Mouse (Mus musculus): ENCODE data around the gene Rnf11.

The Rnf11 gene

DNA sequence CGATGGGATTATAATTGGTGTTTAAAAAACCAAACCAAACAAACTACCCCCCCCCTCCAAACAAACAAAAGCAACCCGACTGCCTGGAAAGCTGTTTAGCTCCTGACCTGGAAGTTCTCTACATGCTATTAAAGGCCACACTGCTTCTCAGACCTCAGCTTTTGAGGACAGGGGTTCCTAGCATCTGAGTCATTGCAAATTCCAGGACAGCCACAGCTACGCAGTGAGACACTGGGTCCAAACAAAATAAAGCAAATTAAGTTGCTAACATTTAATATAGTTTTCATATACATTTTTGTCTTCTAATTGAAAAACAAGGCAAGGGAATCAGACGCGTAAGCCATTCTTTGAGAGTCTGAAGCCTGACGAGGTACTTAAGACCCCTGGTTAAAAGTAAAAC is 40.1 kb downstream of the Rnf11 start:
- no peak for DNase-seq

DNA sequence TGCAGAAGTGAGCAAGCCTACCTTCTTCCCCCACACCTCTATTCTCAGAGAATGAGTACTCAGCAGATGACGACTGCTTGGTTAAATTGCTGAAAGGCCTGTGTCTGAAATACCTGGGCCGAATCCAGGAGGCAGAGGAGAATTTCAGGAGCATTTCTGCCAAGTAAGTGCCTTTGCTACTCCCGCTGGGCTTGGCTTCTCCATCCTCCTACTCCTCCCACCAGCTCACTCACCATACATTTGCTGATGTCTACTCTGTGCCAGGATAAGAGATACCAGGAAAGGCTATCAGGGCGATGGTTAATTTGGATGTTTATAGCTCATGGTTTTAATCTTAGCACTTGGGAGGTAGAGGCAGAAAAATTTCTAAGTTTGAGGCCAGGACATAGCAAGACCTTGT is 41.9 kb downstream of the Rnf11 start:
- no peak for DNase-seq

DNA sequence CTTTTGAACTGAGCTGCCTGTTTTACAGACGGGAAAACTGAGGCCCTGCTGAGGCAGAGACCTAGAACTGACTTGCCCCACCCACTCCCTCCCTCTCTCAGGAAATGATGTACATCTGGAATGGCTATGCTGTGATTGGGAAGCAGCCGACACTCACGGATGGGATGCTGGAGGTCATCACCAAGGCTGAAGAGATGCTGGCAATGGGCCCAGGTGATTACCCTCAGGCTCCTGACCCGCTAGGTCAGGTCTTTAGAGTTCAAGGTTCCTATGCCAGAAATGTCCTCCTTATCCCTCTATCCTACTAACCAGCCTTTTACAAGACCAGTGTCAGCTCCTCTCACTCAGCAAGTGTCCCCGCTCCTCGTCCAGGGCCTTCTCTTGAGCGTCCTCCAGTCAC is 42.4 kb downstream of the Rnf11 start:
- peak in 1 of 2 experiments; percentile 40 for DNase-seq

GRCm38 (mm10) chr4:109441000-109441399 is 43.5 kb downstream of the Rnf11 start:
- DNase-seq = peak in 1 of 2 experiments; percentile 33

GRCm38 (mm10) chr4:109440381-109440780 is 44.1 kb downstream of the Rnf11 start:
- no peak for DNase-seq

DNA sequence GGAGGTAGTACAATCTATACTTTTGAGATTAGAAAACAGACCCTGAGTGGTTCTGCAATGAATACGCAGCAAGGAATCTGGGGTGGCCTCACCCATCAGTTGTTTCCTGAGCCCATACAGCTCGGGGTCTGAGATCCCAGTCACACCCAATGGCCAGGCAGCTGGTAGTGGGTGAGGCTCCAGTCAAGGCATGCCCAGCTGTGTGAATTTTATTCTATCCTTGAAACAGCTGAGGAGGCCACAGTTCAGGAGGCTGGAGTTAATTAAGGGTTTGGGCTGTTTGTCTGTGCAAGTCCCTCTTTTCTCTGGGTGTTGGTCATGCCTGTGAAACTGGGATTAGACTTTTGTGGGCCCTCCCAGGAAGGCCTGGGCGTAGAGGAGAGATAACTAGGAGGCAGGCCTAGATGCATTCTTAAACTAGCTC is 44.7 kb downstream of the Rnf11 start:
- no peak for DNase-seq

GRCm38 (mm10) chr4:109439101-109439500 is 45.4 kb downstream of the Rnf11 start:
- no peak for DNase-seq

DNA sequence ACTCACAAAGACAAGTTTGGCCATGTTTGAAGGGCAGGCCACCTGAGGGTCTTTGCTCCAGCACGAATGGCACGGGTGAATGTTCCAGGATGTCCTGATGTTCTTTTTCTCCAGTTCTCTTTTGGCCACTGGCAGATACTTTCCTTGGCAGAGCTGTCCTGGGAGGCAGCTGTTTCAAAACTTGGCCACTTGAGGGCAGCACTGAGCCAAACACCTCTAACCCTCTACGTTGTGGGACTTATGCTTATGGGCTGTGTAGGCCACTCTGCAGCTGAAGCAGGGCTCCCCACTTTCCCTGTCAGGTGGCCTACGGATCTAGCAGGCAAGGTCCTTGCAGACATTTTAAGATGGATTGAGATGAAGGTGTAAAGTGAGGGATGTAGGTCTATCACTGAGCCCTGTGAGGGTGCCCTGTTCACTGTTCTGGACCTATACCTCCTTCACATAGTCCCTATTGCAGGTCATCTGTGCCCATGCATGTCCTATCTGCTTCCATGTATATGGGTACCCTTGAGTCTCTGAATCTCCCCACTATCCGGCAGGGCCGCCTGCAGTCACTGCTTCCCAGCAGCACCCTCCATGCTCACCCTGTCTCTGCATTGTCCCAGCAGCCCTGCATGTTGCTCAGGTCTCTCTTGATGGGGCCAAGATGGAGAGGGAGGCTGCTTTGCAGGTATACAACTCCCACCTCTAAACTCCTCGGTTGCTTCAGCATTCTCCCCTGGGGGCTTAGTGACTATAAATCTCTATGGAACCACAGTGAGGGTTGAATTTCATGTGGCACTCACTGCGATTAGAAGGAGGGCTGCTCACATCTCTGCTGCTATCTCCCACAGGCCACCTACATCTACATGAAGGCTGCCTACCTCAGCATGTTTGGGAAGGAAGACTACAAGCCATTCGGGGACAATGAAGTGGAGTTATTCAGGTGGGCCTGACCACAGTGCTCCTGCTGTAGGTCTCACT is 46.3 kb downstream of the Rnf11 start:
- peak; percentile 51 to 79 for DNase-seq

DNA sequence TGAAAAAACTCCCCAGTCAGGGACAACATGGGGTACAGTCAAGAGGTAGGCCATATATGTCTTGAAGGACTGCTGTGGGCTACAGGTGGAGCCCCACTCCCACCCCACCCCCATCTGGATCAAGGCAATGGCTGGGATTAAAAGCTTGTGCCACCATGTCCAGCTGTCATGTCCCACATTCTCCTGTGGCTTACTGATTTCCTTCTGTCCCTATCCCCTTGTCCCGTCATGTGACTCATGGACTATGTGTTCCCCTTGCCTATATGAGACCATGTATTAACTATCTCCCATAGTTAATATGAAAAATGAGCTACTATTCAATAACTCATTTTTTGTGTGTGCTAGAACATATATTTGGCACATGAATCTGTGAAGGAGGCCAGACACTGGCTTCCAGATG is 50.3 kb downstream of the Rnf11 start:
- no peak for DNase-seq

GRCm38 (mm10) chr4:109433641-109434040 is 50.9 kb downstream of the Rnf11 start:
- DNase-seq = peak in 1 of 2 experiments; percentile 72

GRCm38 (mm10) chr4:109432668-109433375 is 51.7 kb downstream of the Rnf11 start:
- no peak for DNase-seq

DNA sequence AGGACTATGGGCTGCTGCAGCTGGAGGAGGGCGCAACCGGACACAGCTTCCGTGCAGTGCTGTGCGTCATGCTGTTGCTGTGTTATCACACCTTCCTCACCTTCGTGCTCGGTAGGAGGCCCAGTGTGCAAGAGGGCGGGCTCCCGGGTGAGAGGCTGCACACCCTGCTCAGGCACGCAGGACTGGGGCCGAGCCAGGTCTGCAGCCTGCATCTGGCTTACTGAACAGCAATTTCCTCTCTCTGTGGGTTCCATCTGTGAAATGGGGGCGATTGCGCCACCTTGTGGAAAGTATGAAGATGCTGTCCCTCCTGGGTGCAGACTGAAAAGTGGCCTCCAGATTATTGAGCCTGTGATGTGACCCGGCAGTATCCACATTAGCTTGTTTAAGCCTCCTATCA is 53.7 kb downstream of the Rnf11 start:
- DNase-seq = peak; percentile 57

GRCm38 (mm10) chr4:109430250-109430649 is 54.3 kb downstream of the Rnf11 start:
- DNase-seq = no peak

DNA sequence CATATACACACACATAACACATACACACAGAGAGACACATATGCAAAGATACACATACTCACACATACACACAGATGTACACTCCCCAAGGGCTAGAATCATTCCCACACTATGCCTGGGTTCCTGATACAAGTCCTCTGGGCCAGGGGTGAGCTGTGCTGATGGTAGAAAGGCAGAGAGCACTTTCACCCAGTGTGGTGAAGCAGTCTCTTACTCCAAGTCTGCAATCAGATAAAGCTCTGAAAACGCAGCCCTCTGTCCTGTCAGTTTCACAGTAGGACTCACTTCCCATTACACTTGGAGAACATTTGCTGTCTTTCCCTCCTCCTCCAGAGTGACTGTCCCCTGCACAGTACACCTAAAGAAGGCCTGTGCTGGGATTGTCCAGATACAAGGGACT is 57.5 kb downstream of the Rnf11 start:
- DNase-seq = no peak

DNA sequence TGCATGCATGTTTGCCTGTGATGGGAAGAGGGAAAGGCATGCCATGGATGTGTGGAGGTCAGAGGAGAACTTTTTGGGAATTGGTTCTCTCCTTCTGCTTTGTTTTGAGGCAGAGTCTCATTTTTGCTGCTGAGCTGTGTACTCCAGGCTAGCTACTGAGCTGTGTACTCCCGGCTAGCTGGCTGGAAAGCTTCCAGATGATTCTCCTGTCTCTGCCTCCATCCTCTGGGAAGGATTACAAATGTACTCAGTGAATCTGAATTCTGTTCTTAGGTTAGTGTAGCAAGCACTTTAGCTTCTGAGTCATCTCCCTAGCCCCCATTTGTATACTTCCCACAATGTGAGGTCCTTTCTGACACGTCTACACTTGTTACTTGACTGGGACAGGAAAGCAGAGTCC is 61.1 kb downstream of the Rnf11 start:
- no peak for DNase-seq

DNA sequence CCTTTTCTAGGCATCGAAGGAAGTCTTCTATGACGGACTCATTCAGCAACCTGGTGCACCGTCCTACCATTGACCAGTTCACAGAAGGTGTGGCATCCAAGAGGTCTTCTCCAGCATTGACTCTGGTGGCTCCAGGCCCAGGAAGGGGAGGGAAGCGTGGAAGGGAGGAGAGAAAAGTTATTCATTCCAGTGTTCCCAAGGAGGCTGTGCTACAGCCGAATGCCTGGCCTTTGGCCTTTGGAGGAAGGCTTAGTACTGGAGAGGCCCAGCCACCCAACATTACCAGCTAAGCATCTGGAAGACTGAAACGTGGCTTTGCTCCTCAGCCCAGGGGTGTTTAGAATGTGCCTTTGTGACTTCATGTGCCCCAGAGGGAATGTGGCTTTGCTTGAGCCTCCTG is 62.1 kb downstream of the Rnf11 start:
- peak; percentile 70 for DNase-seq

DNA sequence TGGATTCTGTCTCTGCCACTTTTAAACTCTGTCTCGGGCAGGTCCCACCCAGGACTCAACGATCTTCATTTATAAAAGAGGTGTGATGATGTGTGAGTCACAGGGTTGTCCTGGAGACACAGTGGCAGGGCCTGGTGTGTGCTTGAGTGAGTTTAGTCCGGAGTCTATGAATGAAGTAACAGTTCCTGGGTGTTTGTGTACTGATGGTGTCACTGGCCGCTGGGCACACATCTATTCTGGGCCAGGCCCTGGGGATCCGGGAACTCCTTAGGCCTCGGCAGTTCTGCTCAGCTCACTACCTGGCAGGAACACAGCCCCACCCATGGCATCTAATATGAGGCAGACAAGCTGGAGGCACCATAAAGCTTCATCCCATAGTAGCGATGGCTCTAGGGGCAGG is 62.9 kb downstream of the Rnf11 start:
- no peak for DNase-seq

- no peak for DNase-seq
Observed at GRCm38 (mm10) chr4:109420138-109420795, 64.3 kb downstream of the Rnf11 start.

GRCm38 (mm10) chr4:109419563-109419962 is 65.0 kb downstream of the Rnf11 start:
- DNase-seq = peak; percentile 53 to 69

- peak; percentile 55 to 80 for DNase-seq
Observed at GRCm38 (mm10) chr4:109419017-109419416, 65.5 kb downstream of the Rnf11 start.

DNA sequence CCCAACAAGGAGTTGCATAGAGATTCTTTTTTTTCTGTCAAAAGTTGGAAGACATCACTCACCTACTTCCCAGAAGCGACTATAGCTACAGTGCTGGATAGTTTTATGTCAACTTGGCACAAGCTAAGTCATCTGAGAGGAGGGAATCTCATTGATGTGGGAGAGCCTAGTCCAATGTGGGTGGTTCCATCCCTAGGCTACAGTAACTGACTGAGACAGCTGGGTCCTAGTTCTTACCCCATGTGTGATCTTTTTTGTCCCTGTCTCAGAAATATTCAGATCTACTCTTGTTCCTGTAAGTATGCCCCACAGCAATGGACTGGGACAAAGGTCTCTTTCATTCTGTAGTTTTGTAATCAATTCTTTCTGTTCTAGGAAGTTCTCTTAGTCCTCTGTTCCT is 66.5 kb downstream of the Rnf11 start:
- DNase-seq = no peak

- DNase-seq = no peak
Observed at GRCm38 (mm10) chr4:109412233-109412632, 72.3 kb downstream of the Rnf11 start.

GRCm38 (mm10) chr4:109411377-109411967 is 73.1 kb downstream of the Rnf11 start:
- DNase-seq = no peak

Data from kidney, adult 8-10 months (tissue).